28 mouse cellular contexts compared by ENCODE assay signal in the genomic region with DNA sequence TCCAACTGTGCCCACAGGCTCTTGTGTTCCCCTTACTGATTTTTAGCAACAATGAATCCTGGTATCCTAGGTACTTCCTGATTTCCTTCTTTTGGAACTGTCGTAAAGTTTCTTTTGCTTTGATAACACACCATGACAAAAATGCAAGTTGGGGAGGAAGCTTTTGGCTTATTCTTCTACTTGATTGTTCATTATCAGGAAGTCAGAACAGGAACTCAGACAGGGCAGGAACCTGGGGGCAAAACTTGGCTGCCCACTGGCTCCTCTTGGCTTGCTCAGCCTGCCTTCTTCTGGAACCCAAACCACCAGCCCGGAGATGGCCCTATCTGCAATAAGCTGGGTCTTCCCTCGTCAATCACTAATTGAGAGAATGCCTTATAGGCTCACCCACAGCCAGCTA. TPM values are rescaled to one million over a fixed set of nuclear protein-coding genes. Genes with fewer than 3 reads are reported as not detected.
A peak's percentile ranks its signal among the peaks of the same experiment; 100 is the strongest.
DNase-seq lines count a peak whose midpoint lies in the region; ATAC-seq and TF ChIP-seq lines count a peak whose summit lies in the region.
"Had no signal": no experiment of that assay in that cellular context is flagged by ENCODE, and none has a peak within 500 bp of the region (broad histone marks: within the 10 kb centered on the region; RNA-seq: fewer than 3 reads in every experiment).

No protein-coding gene starts in this region.

- no peak for TF ChIP-seq POLR2A in MEL (IDR thresholded peaks at IDR 0.05; ENCODE audit: control insufficient read depth in 1 of 2, insufficient read depth in 1 of 2, low read depth in 1 of 2, low read length in 2 of 2, poor library complexity in 1 of 2)
- TF ChIP-seq POLR2A in bone marrow macrophage, adult 2 months (IDR thresholded peaks at IDR 0.05; ENCODE audit: borderline replicate concordance, low read depth, low read length): no peak

- no peak overlapping the region for H3K4me2 ChIP-seq in hindbrain, embryonic 16.5 days (ENCODE audit: low read length)
- H3K4me2 ChIP-seq in kidney, embryonic 14.5 days (replicated peaks; ENCODE audit: low read depth, low read length): no peak overlapping the region
- H3K4me2 ChIP-seq: embryonic facial prominence, embryonic 12.5 days; embryonic facial prominence, embryonic 15.5 days; heart, embryonic 12.5 days; heart, embryonic 15.5 days; hindbrain, embryonic 13.5 days had no signal

- peak in 1 of 2 experiments; percentile 62; a peak in 1 of 4 replicates for TF ChIP-seq EP300 in MEL (IDR thresholded peaks at IDR 0.05; ENCODE audit: low read depth in 1 of 2, low read length in 2 of 2)

- H3K27me3 ChIP-seq in MEL (ENCODE audit: control insufficient read depth in 1 of 2, insufficient read depth in 2 of 2, low read length in 2 of 2): no peaks in the 10 kb centered on the region
- no peaks in the 10 kb centered on the region for H3K27me3 ChIP-seq in hindbrain, embryonic 16.5 days (replicated peaks; ENCODE audit: control insufficient read depth, insufficient read depth, low read length)
- H3K27me3 ChIP-seq in kidney, embryonic 14.5 days (ENCODE audit: control insufficient read depth, insufficient read depth, low read length): no peaks in the 10 kb centered on the region
- H3K27me3 ChIP-seq: embryonic facial prominence, embryonic 12.5 days; embryonic facial prominence, embryonic 15.5 days; heart, embryonic 12.5 days; heart, embryonic 15.5 days; hindbrain, embryonic 13.5 days had no signal

- H3K9me3 ChIP-seq in MEL (replicated peaks; ENCODE audit: insufficient read depth, low read length): no peaks in the 10 kb centered on the region
- H3K9me3 ChIP-seq in hindbrain, embryonic 16.5 days (ENCODE audit: control insufficient read depth, low read length): no peaks in the 10 kb centered on the region
- no peaks in the 10 kb centered on the region for H3K9me3 ChIP-seq in kidney, embryonic 14.5 days (ENCODE audit: control insufficient read depth, low read length)
- H3K9me3 ChIP-seq: embryonic facial prominence, embryonic 12.5 days; embryonic facial prominence, embryonic 15.5 days; heart, embryonic 12.5 days; heart, embryonic 15.5 days; hindbrain, embryonic 10.5 days; hindbrain, embryonic 13.5 days had no signal

- peaks cover 0 to 2% of the 10 kb centered on the region in 2 experiments; a peak in 3 of 4 replicates for H3K36me3 ChIP-seq in MEL (ENCODE audit: control insufficient read depth in 1 of 2, insufficient read depth in 2 of 2, low read length in 2 of 2)
- H3K36me3 ChIP-seq in macrophage (ENCODE audit: inconsistent target): no peaks in the 10 kb centered on the region
- no peaks in the 10 kb centered on the region for H3K36me3 ChIP-seq in hindbrain, embryonic 16.5 days (ENCODE audit: control insufficient read depth, insufficient read depth, low read length)
- no peaks in the 10 kb centered on the region for H3K36me3 ChIP-seq in kidney, embryonic 14.5 days (ENCODE audit: control insufficient read depth, insufficient read depth, low read length)
- H3K36me3 ChIP-seq: embryonic facial prominence, embryonic 12.5 days; embryonic facial prominence, embryonic 15.5 days; heart, embryonic 12.5 days; heart, embryonic 15.5 days; hindbrain, embryonic 10.5 days; hindbrain, embryonic 13.5 days had no signal

- H3K27ac ChIP-seq in MEL (ENCODE audit: control insufficient read depth, low read depth, low read length) (no peak overlapping the region), macrophage (peak overlapping the region; percentile 51)
- peak overlapping the region; percentile 79 for H3K27ac ChIP-seq in bone marrow macrophage, adult 2 months (ENCODE audit: insufficient read depth, low read depth, low read length)
- H3K27ac ChIP-seq in hindbrain, embryonic 16.5 days (ENCODE audit: low read depth, low read length): no peak overlapping the region
- H3K27ac ChIP-seq in kidney, embryonic 14.5 days (ENCODE audit: low read depth, low read length): no peak overlapping the region
- H3K27ac ChIP-seq: embryonic facial prominence, embryonic 12.5 days; embryonic facial prominence, embryonic 15.5 days; gastrocnemius, adult 2 months; heart, embryonic 15.5 days; hindbrain, embryonic 10.5 days; hindbrain, embryonic 13.5 days; hindbrain, postnatal 0 days had no signal

- 0 out of 2 replicates have a peak, but pooled peaks cover 1% of the 10 kb centered on the region for H3K79me2 ChIP-seq in MEL (ENCODE audit: control insufficient read depth, insufficient read depth, low read length, poor library complexity)
- H3K79me2 ChIP-seq in macrophage (ENCODE audit: inconsistent target): peaks cover 91% of the 10 kb centered on the region

- no peak overlapping the region for H3K4me3 ChIP-seq in MEL (ENCODE audit: control insufficient read depth in 1 of 2, insufficient read depth in 1 of 2, low read depth in 2 of 2, low read length in 2 of 2)
- no peak overlapping the region for H3K4me3 ChIP-seq in bone marrow macrophage, adult 2 months (ENCODE audit: insufficient read depth, low read length)
- no peak overlapping the region for H3K4me3 ChIP-seq in macrophage (ENCODE audit: inconsistent target)
- no peak overlapping the region for H3K4me3 ChIP-seq in hindbrain, embryonic 16.5 days (ENCODE audit: low read length)
- no peak overlapping the region for H3K4me3 ChIP-seq in kidney, embryonic 14.5 days (ENCODE audit: low read length)
- H3K4me3 ChIP-seq: embryonic facial prominence, embryonic 12.5 days; embryonic facial prominence, embryonic 15.5 days; gastrocnemius, adult 2 months; heart, embryonic 12.5 days; heart, embryonic 15.5 days; hindbrain, embryonic 10.5 days; hindbrain, embryonic 13.5 days had no signal

- H3K9ac ChIP-seq in MEL (ENCODE audit: control insufficient read depth, low read depth, low read length, poor library complexity, severe bottlenecking): no peak overlapping the region
- H3K9ac ChIP-seq in hindbrain, embryonic 16.5 days (ENCODE audit: low read depth, low read length): no peak overlapping the region
- H3K9ac ChIP-seq in kidney, embryonic 14.5 days (ENCODE audit: low read depth, low read length): no peak overlapping the region
- H3K9ac ChIP-seq: embryonic facial prominence, embryonic 12.5 days; embryonic facial prominence, embryonic 15.5 days; forebrain, postnatal 0 days; heart, embryonic 12.5 days; heart, embryonic 15.5 days; hindbrain, embryonic 13.5 days had no signal

- TF ChIP-seq RAD21 in MEL (IDR thresholded peaks at IDR 0.05; ENCODE audit: low read depth, low read length): no peak

- TF ChIP-seq CTCF in MEL (IDR thresholded peaks at IDR 0.05 in 2 of 3, conservative IDR thresholded peaks at IDR 0.05 in 1 of 3; ENCODE audit: control insufficient read depth in 1 of 3, insufficient read depth in 1 of 3, low read depth in 2 of 3, low read length in 3 of 3, poor library complexity in 1 of 3, severe bottlenecking in 1 of 3): no peak
- TF ChIP-seq CTCF in bone marrow macrophage, adult 2 months (IDR thresholded peaks at IDR 0.05; ENCODE audit: low read depth, low read length): no peak

- peak; percentile 27 for ATAC-seq in megakaryocyte progenitor cell, adult 5-6 weeks (replicated peaks; ENCODE audit: poor library complexity)
- ATAC-seq in hindbrain, embryonic 16.5 days: no peak
- no peak for ATAC-seq in kidney, embryonic 14.5 days (ENCODE audit: low FRiP score, low TSS enrichment)
- ATAC-seq: forebrain, embryonic 14.5 days; forebrain, postnatal 0 days; hindbrain, postnatal 0 days; inflammation-experienced regulatory T-cells, adult 6 months had no signal

- 4% methylated on average over 3 of the region's 3 CpGs for WGBS in macrophage (ENCODE audit: missing documents)
- 83% methylated on average over 3 of the region's 3 CpGs for WGBS in hindbrain, embryonic 16.5 days
- 79% methylated on average over 3 of the region's 3 CpGs for WGBS in kidney, embryonic 14.5 days

- H3K4me1 ChIP-seq in MEL (ENCODE audit: control insufficient read depth in 1 of 2, insufficient read depth in 2 of 2, low read length in 2 of 2): peaks cover 2 to 5% of the 10 kb centered on the region in 2 experiments; a peak in 2 of 4 replicates
- H3K4me1 ChIP-seq in bone marrow macrophage, adult 2 months (ENCODE audit: control insufficient read depth, insufficient read depth, low read length): peaks cover 40% of the 10 kb centered on the region
- H3K4me1 ChIP-seq in hindbrain, embryonic 16.5 days (ENCODE audit: control insufficient read depth, insufficient read depth, low read depth, low read length): 0 out of 2 replicates have a peak, but pooled peaks cover 2% of the 10 kb centered on the region
- H3K4me1 ChIP-seq in kidney, embryonic 14.5 days (ENCODE audit: control insufficient read depth, insufficient read depth, low read length): 0 out of 2 replicates have a peak, but pooled peaks cover 3% of the 10 kb centered on the region
- H3K4me1 ChIP-seq: embryonic facial prominence, embryonic 12.5 days; embryonic facial prominence, embryonic 15.5 days; hindbrain, embryonic 10.5 days had no signal

- peak; percentile 53 for DNase-seq in MEL (ENCODE audit: low read depth, low spot score)
- DNase-seq in layer of hippocampus, adult 9-11 months: no peak
- DNase-seq in lung, postnatal 14 days: no peak
- DNase-seq: adrenal gland, adult 2 months; adrenal gland, postnatal 14 days; cerebellum, adult 11-12 months; cerebellum, adult 8-10 months; cerebellum, postnatal 10 days; cerebellum, postnatal 36 days; forebrain, postnatal 0 days; gastrocnemius, adult 2 months; gastrocnemius, postnatal 25 days; heart, postnatal 10 days; heart, postnatal 36 days had no signal

TF ChIP-seq in MEL, 35 proteins besides CTCF, POLR2A, EP300 and RAD21:
- no peak for TF ChIP-seq POLR2AphosphoS5 (IDR thresholded peaks at IDR 0.05; ENCODE audit: borderline replicate concordance, low read depth, low read length)
- TF ChIP-seq GATA1 (IDR thresholded peaks at IDR 0.05; ENCODE audit: low read depth, low read length): 0 out of 2 replicates have a peak, but pooled peaks have one; percentile 29
- TF ChIP-seq ELF1 (IDR thresholded peaks at IDR 0.05; ENCODE audit: low read depth, low read length): 0 out of 2 replicates have a peak, but pooled peaks have one; percentile 39

RNA-seq across cellular contexts. Expression of a gene that starts 25.0 kb away (rescaled TPM):
- total RNA-seq in MEL (2012; rRNA removed): 12.3 and 16.0 TPM in 2 replicates
- polyA plus RNA-seq in MEL (2012; ENCODE audit: insufficient read depth in 1 of 2, insufficient read length in 2 of 2, low read depth in 1 of 2, low replicate concordance in 2 of 2, missing spikeins in 1 of 2) (10 to 100 TPM; 19.6 to 82.2 TPM), macrophage (2018) (45.1 to 61.9 TPM (median 56.5 TPM) in 3 replicates)
- 43.3 and 48.5 TPM in 2 replicates for polyA plus RNA-seq in bone marrow macrophage, adult 2 months (2012; ENCODE audit: insufficient read depth, insufficient read length, missing spikeins)
- total RNA-seq in macrophage (2018; cell fraction: chromatin; rRNA removed): 100 to 1,000 TPM; 115 to 676 (median 316) TPM
- total RNA-seq in macrophage (2018; cell fraction: cytosol; rRNA removed): 100 to 1,000 TPM in 3 of 26 experiments, 10 to 100 TPM in 23; 44.1 to 107 (median 65.4) TPM
- 100 to 1,000 TPM in 21 of 26 experiments, 10 to 100 TPM in 5; 75.8 to 438 (median 173) TPM for total RNA-seq in macrophage (2018; cell fraction: nucleus; rRNA removed)
- total RNA-seq in megakaryocyte progenitor cell, adult 5-6 weeks (2015): 63.4 and 71.4 TPM in 2 replicates
- 39.4 and 44.3 TPM in 2 replicates for total RNA-seq in megakaryocyte progenitor cell, adult 5-6 weeks (2017)
- polyA plus RNA-seq in hindbrain, embryonic 16.5 days (2015; fragmentation: Nextera tagmentation; extraction: Ambion mirVana): 7.3 and 7.9 TPM in 2 replicates
- 4.1 and 6.9 TPM in 2 replicates for polyA plus RNA-seq in kidney, embryonic 14.5 days (2014; fragmentation: Nextera tagmentation; extraction: Ambion mirVana)

Comparison
In these comparisons a context has a peak if more than half of its experiments do, and no peak if none do; other contexts are left out.
1. H3K27ac ChIP-seq: peak in bone marrow macrophage, adult 2 months (single experiment) and macrophage (single experiment); none in MEL (single experiment), hindbrain, embryonic 16.5 days (single experiment) and kidney, embryonic 14.5 days (single experiment).